Mouse (Mus musculus) retina, embryonic 14.5 days (tissue): ENCODE results near the gene Dusp1.

Experiments
- DNase-seq: peaks from one replicate; pipeline ENCODE4 v3.0.0-alpha.2; 2015; ENCODE audit warnings: low spot score

Gene Dusp1

GRCm38 (mm10) chr17:26462634-26463170 lies 99.2 kb downstream of the Dusp1 start:
- peak; percentile 77 for DNase-seq

GRCm38 (mm10) chr17:26458049-26458448 lies 103.9 kb downstream of the Dusp1 start:
- DNase-seq: no peak

GRCm38 (mm10) chr17:26457506-26457905 lies 104.4 kb downstream of the Dusp1 start:
- no peak for DNase-seq
